Mouse (Mus musculus) bone marrow, adult 2 months (tissue): ENCODE results near the gene Ankrd34a.

Experiments
- CTCF ChIP-seq: fragments of 200-500 bp; IDR thresholded peaks from 2 replicates; pipeline ENCODE4 v1.5.1; 2011; ENCODE audit warnings: low read length, control low read depth; ENCODE audit not compliant: control insufficient read depth, insufficient read depth
- POLR2A ChIP-seq: fragments of 200-500 bp; IDR thresholded peaks from 2 replicates; pipeline ENCODE4 v1.6.1; 2011; ENCODE audit warnings: low read depth, mild to moderate bottlenecking, control low read depth, low read length, borderline replicate concordance; ENCODE audit not compliant: control insufficient read depth

- TF ChIP-seq POLR2A: no peak
- TF ChIP-seq CTCF: no peak
These were observed 42.2 kb upstream of the Ankrd34a start for GRCm38 (mm10) chr3:96554251-96554650.
